Mouse (Mus musculus) bone marrow, adult 2 months (tissue): ENCODE results near the gene Slf1. TPM values are rescaled to one million over a fixed set of nuclear protein-coding genes. Genes with fewer than 3 reads are reported as not detected.

Experiments
- H3K27ac ChIP-seq: fragments of 200-500 bp; 2 replicates; pipeline ENCODE4 v1.5.1; 2012; ENCODE audit warnings: low read depth, mild to moderate bottlenecking, control low read depth, inconsistent platforms, low read length; ENCODE audit not compliant: control insufficient read depth, poor library complexity, insufficient read depth
- H3K4me1 ChIP-seq: fragments of 200-500 bp; 2 replicates; pipeline ENCODE4 v1.6.1; 2011; ENCODE audit warnings: low read length; ENCODE audit not compliant: control insufficient read depth, insufficient read depth
- H3K4me3 ChIP-seq: fragments of 200-500 bp; replicated peaks from 2 replicates; pipeline ENCODE3; 2011; ENCODE audit warnings: mild to moderate bottlenecking, low read depth, low read length, control low read depth; ENCODE audit not compliant: control insufficient read depth
- CTCF ChIP-seq: fragments of 200-500 bp; IDR thresholded peaks from 2 replicates; pipeline ENCODE4 v1.5.1; 2011; ENCODE audit warnings: low read length, control low read depth; ENCODE audit not compliant: control insufficient read depth, insufficient read depth
- POLR2A ChIP-seq: fragments of 200-500 bp; IDR thresholded peaks from 2 replicates; pipeline ENCODE4 v1.6.1; 2011; ENCODE audit warnings: low read depth, mild to moderate bottlenecking, control low read depth, low read length, borderline replicate concordance; ENCODE audit not compliant: control insufficient read depth
- WGBS: fragments of 180-500 bp; shearing (Covaris S2); methylation state at CpG from one replicate; pipeline ENCODE4 v1.1.7; 2018; 5-methylcytosine and 5-hydroxymethylcytosine counted together
- polyA plus RNA-seq: library from polyadenylated mRNA; stranded (reverse); fragments of >200 nt; gene quantifications from 2 replicates; pipeline ENCODE4 v1.2.4, GENCODE M21; 2011; ENCODE audit warnings: low replicate concordance; ENCODE audit not compliant: missing spikeins, insufficient read depth, insufficient read length

Gene Slf1
- polyA plus RNA-seq, 1 experiment, result 7.0 TPM

DNA sequence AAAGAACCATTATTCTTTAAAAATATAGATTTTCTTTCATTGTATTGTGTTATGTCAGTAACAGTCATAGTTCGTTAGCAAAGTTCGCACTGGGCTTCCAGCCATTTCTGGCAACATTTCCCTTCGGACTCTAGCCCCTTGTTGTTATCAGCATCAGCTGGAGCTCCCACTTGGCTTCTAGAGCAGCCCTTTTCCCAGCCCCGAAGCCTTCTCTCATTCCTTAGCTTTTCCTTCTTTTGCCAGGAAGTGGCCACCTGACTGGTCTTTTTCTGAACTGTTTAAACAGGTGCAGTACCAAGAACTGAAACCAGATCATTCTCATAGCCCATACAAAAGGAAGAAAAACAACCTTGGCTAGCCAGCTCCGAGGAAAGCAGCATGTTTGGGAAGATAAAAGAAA lies 105.7 kb downstream of the Slf1 start:
- Histone ChIP-seq H3K4me3 (no peak overlapping the region), H3K27ac (no peak overlapping the region), H3K4me1 (no peaks in the 10 kb centered on the region)
- TF ChIP-seq CTCF (no peak), POLR2A (no peak)
- WGBS, result 77% methylated on average over 5 of the region's 5 CpGs

DNA sequence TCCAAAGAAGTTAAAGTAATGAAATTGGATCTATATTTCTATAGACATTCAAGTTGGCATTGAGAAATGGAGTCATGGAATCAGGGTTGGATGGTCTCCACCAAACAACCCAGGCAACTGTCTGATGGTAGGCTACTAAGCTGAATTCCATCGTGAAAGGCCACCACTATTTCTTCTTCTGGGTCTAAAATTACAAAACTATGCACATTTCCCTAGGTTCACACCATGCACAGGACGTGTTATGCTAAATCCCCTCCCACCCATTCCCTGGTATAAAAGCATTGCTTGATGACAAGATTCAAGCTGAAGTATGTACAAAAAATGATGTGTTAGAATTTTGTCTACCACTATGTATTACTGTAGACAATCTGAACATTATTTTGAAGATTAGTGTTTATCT lies 116.4 kb downstream of the Slf1 start:
- H3K27ac ChIP-seq, result no peak overlapping the region
- no peaks in the 10 kb centered on the region for H3K4me1 ChIP-seq
- TF ChIP-seq POLR2A, result no peak
- no peak for TF ChIP-seq CTCF
- WGBS, result 77% methylated on average over 2 of the region's 2 CpGs
- H3K4me3 ChIP-seq, result no peak overlapping the region

DNA sequence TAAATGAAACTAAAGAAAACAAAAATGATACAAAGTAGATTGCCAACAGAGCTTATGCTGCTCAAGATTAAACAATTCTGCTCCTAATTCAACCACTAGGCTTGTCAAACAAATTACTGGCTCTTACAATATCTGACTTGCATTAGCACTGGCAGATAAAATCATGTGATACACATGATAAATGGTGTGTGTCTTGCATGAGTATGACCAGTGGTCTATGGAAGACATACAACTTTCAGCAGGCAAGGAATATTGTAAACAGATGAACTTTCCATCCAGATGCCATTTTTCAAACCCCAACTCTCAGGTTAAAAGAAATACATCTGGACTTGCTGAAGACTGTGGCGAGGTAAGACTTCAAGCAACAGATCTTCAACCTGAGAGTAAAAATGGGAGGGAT lies 131.6 kb downstream of the Slf1 start:
- 86% methylated on average over 1 of the region's 1 CpGs for WGBS
- no peak overlapping the region for H3K27ac ChIP-seq
- TF ChIP-seq CTCF, result no peak
- no peak for TF ChIP-seq POLR2A

GRCm38 (mm10) chr13:77002628-77003027 lies 132.6 kb downstream of the Slf1 start:
- WGBS, result 94% methylated on average over 3 of the region's 3 CpGs
- Histone ChIP-seq H3K4me3 (no peak overlapping the region), H3K4me1 (no peaks in the 10 kb centered on the region), H3K27ac (no peak overlapping the region)
- no peak for TF ChIP-seq POLR2A
- no peak for TF ChIP-seq CTCF

More for the DNA sequence above, 131.6 kb downstream of the Slf1 start:
- no peak overlapping the region for H3K4me3 ChIP-seq
- no peaks in the 10 kb centered on the region for H3K4me1 ChIP-seq

Other genes starting within 250 kb of the Slf1 start
- gene 2210408I21Rik, start 67 bp upstream of the Slf1 start, polyA plus RNA-seq, result 2.0 TPM in 1 of 2 replicates, not detected in the other